Mouse (Mus musculus): ENCODE data around the gene Lfng. TPM values are rescaled to one million over a fixed set of nuclear protein-coding genes. Genes with fewer than 3 reads are reported as not detected.

Gene Lfng
- polyA plus RNA-seq, 1 experiment from 2014 or later = 22.9 TPM

GRCm38 (mm10) chr5:140636316-140637057, 29.4 kb downstream of the Lfng start:
- peaks cover 52% of the 10 kb centered on the region for H3K4me1 ChIP-seq (replicated peaks)

GRCm38 (mm10) chr5:140637058-140637410, 29.9 kb downstream of the Lfng start:
- H3K4me3 ChIP-seq = no peak overlapping the region
- no peaks in the 10 kb centered on the region for H3K27me3 ChIP-seq
- WGBS = 40% methylated on average over 6 of the region's 6 CpGs
- 0 out of 2 replicates have a peak overlapping the region, but pooled peaks have one; percentile 46 for H3K9ac ChIP-seq
- H3K4me1 ChIP-seq (replicated peaks) = peaks cover 58% of the 10 kb centered on the region
- H3K36me3 ChIP-seq = peaks cover 81% of the 10 kb centered on the region
- H3K27ac ChIP-seq = peak overlapping the region; percentile 64
- H3K4me2 ChIP-seq = no peak overlapping the region
- no peak for ATAC-seq (ENCODE audit: low FRiP score)
- no peaks in the 10 kb centered on the region for H3K9me3 ChIP-seq

More at GRCm38 (mm10) chr5:140636316-140637057, 29.4 kb downstream of the Lfng start:
- Histone ChIP-seq H3K27ac (peak overlapping the region; percentile 64), H3K27me3 (no peaks in the 10 kb centered on the region), H3K36me3 (peaks cover 86% of the 10 kb centered on the region), H3K9me3 (no peaks in the 10 kb centered on the region), H3K9ac (no peak overlapping the region), H3K4me3 (no peak overlapping the region), H3K4me2 (no peak overlapping the region)
- no peak for ATAC-seq (ENCODE audit: low FRiP score)
- WGBS = 91% methylated on average over 7 of the region's 7 CpGs

- 85% methylated on average over 3 of the region's 3 CpGs for whole genome bisulfite sequencing
Observed at GRCm38 (mm10) chr5:140637989-140638388, 30.9 kb downstream of the Lfng start.

GRCm38 (mm10) chr5:140638484-140638883, 31.4 kb downstream of the Lfng start:
- H3K9ac ChIP-seq = no peak overlapping the region
- no peak overlapping the region for H3K4me2 ChIP-seq
- H3K9me3 ChIP-seq = no peaks in the 10 kb centered on the region
- H3K27me3 ChIP-seq = no peaks in the 10 kb centered on the region
- WGBS = 92% methylated on average over 6 of the region's 6 CpGs
- no peak for ATAC-seq (ENCODE audit: low FRiP score)
- H3K4me3 ChIP-seq = no peak overlapping the region
- H3K36me3 ChIP-seq = peaks cover 68% of the 10 kb centered on the region
- H3K27ac ChIP-seq = no peak overlapping the region
- peaks cover 72% of the 10 kb centered on the region for H3K4me1 ChIP-seq (replicated peaks)

More at GRCm38 (mm10) chr5:140637989-140638388, 30.9 kb downstream of the Lfng start:
- no peaks in the 10 kb centered on the region for H3K9me3 ChIP-seq
- no peak for ATAC-seq (ENCODE audit: low FRiP score)
- H3K4me2 ChIP-seq = no peak overlapping the region
- peak overlapping the region; percentile 64 for H3K27ac ChIP-seq
- peaks cover 71% of the 10 kb centered on the region for H3K36me3 ChIP-seq
- peaks cover 67% of the 10 kb centered on the region for H3K4me1 ChIP-seq (replicated peaks)
- peak overlapping the region; percentile 46; the same call in 1 of the 2 replicates for H3K9ac ChIP-seq
- no peak overlapping the region for H3K4me3 ChIP-seq
- H3K27me3 ChIP-seq = no peaks in the 10 kb centered on the region

- WGBS = 75% methylated on average over 4 of the region's 4 CpGs
Observed at GRCm38 (mm10) chr5:140639312-140639711, 32.2 kb downstream of the Lfng start.

GRCm38 (mm10) chr5:140639871-140640270, 32.8 kb downstream of the Lfng start:
- H3K36me3 ChIP-seq = peaks cover 65% of the 10 kb centered on the region
- H3K27ac ChIP-seq = peak overlapping the region; percentile 36
- 0 out of 2 replicates have a peak overlapping the region, but pooled peaks have one; percentile 26 for H3K9ac ChIP-seq
- no peak overlapping the region for H3K4me3 ChIP-seq
- H3K9me3 ChIP-seq = no peaks in the 10 kb centered on the region
- no peaks in the 10 kb centered on the region for H3K27me3 ChIP-seq
- no peak for ATAC-seq (ENCODE audit: low FRiP score)
- WGBS = 73% methylated on average over 14 of the region's 14 CpGs
- H3K4me1 ChIP-seq (replicated peaks) = peaks cover 86% of the 10 kb centered on the region
- no peak overlapping the region for H3K4me2 ChIP-seq

More at GRCm38 (mm10) chr5:140639312-140639711, 32.2 kb downstream of the Lfng start:
- H3K9ac ChIP-seq = no peak overlapping the region
- no peak overlapping the region for H3K4me2 ChIP-seq
- no peaks in the 10 kb centered on the region for H3K9me3 ChIP-seq
- peak overlapping the region; percentile 36 for H3K27ac ChIP-seq
- no peaks in the 10 kb centered on the region for H3K27me3 ChIP-seq
- no peak for ATAC-seq (ENCODE audit: low FRiP score)
- no peak overlapping the region for H3K4me3 ChIP-seq
- H3K4me1 ChIP-seq (replicated peaks) = peaks cover 80% of the 10 kb centered on the region
- peaks cover 68% of the 10 kb centered on the region for H3K36me3 ChIP-seq

- Histone ChIP-seq H3K4me1 (replicated peaks) (peaks cover 93% of the 10 kb centered on the region), H3K27ac (peak overlapping the region; percentile 61; the same call in 1 of the 2 replicates), H3K4me3 (no peak overlapping the region), H3K9ac (no peak overlapping the region), H3K9me3 (no peaks in the 10 kb centered on the region), H3K27me3 (no peaks in the 10 kb centered on the region), H3K36me3 (peaks cover 62% of the 10 kb centered on the region), H3K4me2 (no peak overlapping the region)
- no peak for ATAC-seq (ENCODE audit: low FRiP score)
- WGBS = 66% methylated on average over 2 of the region's 2 CpGs
Observed at GRCm38 (mm10) chr5:140640812-140641211, 33.7 kb downstream of the Lfng start.

GRCm38 (mm10) chr5:140641254-140641928, 34.3 kb downstream of the Lfng start:
- Histone ChIP-seq H3K36me3 (peaks cover 61% of the 10 kb centered on the region), H3K4me3 (no peak overlapping the region), H3K9ac (peak overlapping the region; percentile 55; the same call in 1 of the 2 replicates), H3K4me1 (replicated peaks) (peaks cover 96% of the 10 kb centered on the region), H3K4me2 (no peak overlapping the region), H3K27ac (peak overlapping the region; percentile 71), H3K9me3 (no peaks in the 10 kb centered on the region), H3K27me3 (no peaks in the 10 kb centered on the region)
- no peak for ATAC-seq (ENCODE audit: low FRiP score)
- WGBS = 70% methylated on average over 10 of the region's 10 CpGs

GRCm38 (mm10) chr5:140642076-140642475, 35.0 kb downstream of the Lfng start:
- Histone ChIP-seq H3K4me1 (replicated peaks) (peaks cover 97% of the 10 kb centered on the region), H3K4me2 (no peak overlapping the region), H3K27ac (peak overlapping the region; percentile 71; the same call in 1 of the 2 replicates), H3K9ac (peak overlapping the region; percentile 55; the same call in 1 of the 2 replicates), H3K9me3 (no peaks in the 10 kb centered on the region), H3K4me3 (no peak overlapping the region), H3K27me3 (no peaks in the 10 kb centered on the region), H3K36me3 (peaks cover 56% of the 10 kb centered on the region)
- WGBS = 80% methylated on average over 3 of the region's 3 CpGs
- ATAC-seq (ENCODE audit: low FRiP score) = no peak

- H3K4me3 ChIP-seq = peak overlapping the region; percentile 87; the same call in 1 of the 2 replicates
- peaks cover 38% of the 10 kb centered on the region for H3K36me3 ChIP-seq
- 89% methylated on average over 6 of the region's 6 CpGs for WGBS
- ATAC-seq (ENCODE audit: low FRiP score) = no peak
- peaks cover 86% of the 10 kb centered on the region for H3K4me1 ChIP-seq (replicated peaks)
- H3K27me3 ChIP-seq = no peaks in the 10 kb centered on the region
- no peak overlapping the region for H3K9ac ChIP-seq
- H3K27ac ChIP-seq = 0 out of 2 replicates have a peak overlapping the region, but pooled peaks have one; percentile 74
- no peaks in the 10 kb centered on the region for H3K9me3 ChIP-seq
- H3K4me2 ChIP-seq = peak overlapping the region; percentile 100
Observed at GRCm38 (mm10) chr5:140644263-140644662, 37.1 kb downstream of the Lfng start.

GRCm38 (mm10) chr5:140644702-140645201, 37.6 kb downstream of the Lfng start:
- Histone ChIP-seq H3K4me1 (replicated peaks) (peaks cover 85% of the 10 kb centered on the region), H3K9ac (peak overlapping the region; percentile 100)

GRCm38 (mm10) chr5:140645454-140645853, 38.3 kb downstream of the Lfng start:
- no peak for ATAC-seq (ENCODE audit: low FRiP score)
- Histone ChIP-seq H3K27me3 (no peaks in the 10 kb centered on the region), H3K36me3 (peaks cover 26% of the 10 kb centered on the region), H3K4me3 (peak overlapping the region; percentile 87), H3K27ac (peak overlapping the region; percentile 74), H3K9me3 (no peaks in the 10 kb centered on the region), H3K4me1 (replicated peaks) (peaks cover 83% of the 10 kb centered on the region), H3K9ac (peak overlapping the region; percentile 100), H3K4me2 (peak overlapping the region; percentile 100)
- WGBS = 90% methylated on average over 4 of the region's 4 CpGs

More at GRCm38 (mm10) chr5:140644702-140645201, 37.6 kb downstream of the Lfng start:
- Histone ChIP-seq H3K4me3 (peak overlapping the region; percentile 87), H3K4me2 (peak overlapping the region; percentile 100), H3K27me3 (no peaks in the 10 kb centered on the region), H3K36me3 (peaks cover 33% of the 10 kb centered on the region), H3K9me3 (no peaks in the 10 kb centered on the region), H3K27ac (peak overlapping the region; percentile 74)
- WGBS = 61% methylated on average over 15 of the region's 15 CpGs
- no peak for ATAC-seq (ENCODE audit: low FRiP score)

All from hindbrain, embryonic 13.5 days (tissue).